Mouse (Mus musculus): ENCODE results near the gene Atp5f1. TPM values are rescaled to one million over a fixed set of nuclear protein-coding genes. Genes with fewer than 3 reads are reported as not detected.
A peak's percentile ranks its signal among the peaks of the same experiment; 100 is the strongest.

Gene Atp5f1
- total RNA-seq, 2 experiments from 2014 or later, result 452 to 496 TPM

GRCm38 (mm10) chr3:105900716-105901115 lies 59.2 kb downstream of the Atp5f1 start:
- DNase-seq (ENCODE audit: low spot score in 2 of 2), result no peak

GRCm38 (mm10) chr3:105900266-105900665 lies 59.6 kb downstream of the Atp5f1 start:
- no peak for DNase-seq (ENCODE audit: low spot score in 2 of 2)

- DNase-seq (ENCODE audit: low spot score in 2 of 2), result peak; percentile 61 to 74
Observed at GRCm38 (mm10) chr3:105899394-105900147, 60.3 kb downstream of the Atp5f1 start.

GRCm38 (mm10) chr3:105898861-105899260 lies 61.0 kb downstream of the Atp5f1 start:
- DNase-seq (ENCODE audit: low spot score in 2 of 2), result no peak

- peak in 1 of 2 experiments; percentile 41 for DNase-seq (ENCODE audit: low spot score in 2 of 2)
Observed at GRCm38 (mm10) chr3:105898325-105898724, 61.6 kb downstream of the Atp5f1 start.

- no peak for DNase-seq (ENCODE audit: low spot score in 2 of 2)
Observed at GRCm38 (mm10) chr3:105896811-105897210, 63.1 kb downstream of the Atp5f1 start.

- DNase-seq (ENCODE audit: low spot score in 2 of 2), result peak; percentile 74 to 91
Observed at GRCm38 (mm10) chr3:105894601-105895592, 65.0 kb downstream of the Atp5f1 start.

- DNase-seq (ENCODE audit: low spot score in 2 of 2), result peak; percentile 30 to 60
Observed at GRCm38 (mm10) chr3:105893941-105894391, 65.9 kb downstream of the Atp5f1 start.

Other genes with a start within 250 kb of the Atp5f1 start
- gene Rap1a, start 158.8 kb downstream of the Atp5f1 start, total RNA-seq (2021), result 100 to 1,000 TPM; 129 to 150 TPM
- gene Adora3, start 89.2 kb downstream of the Atp5f1 start, total RNA-seq (2021), result 1 to 10 TPM in 1 of 2 experiments, under 1 TPM in 1; 0.64 to 1.1 TPM
- gene Tmigd3, start 89.2 kb downstream of the Atp5f1 start, total RNA-seq (2021), result not detected
- gene I830077J02Rik, start 27.4 kb downstream of the Atp5f1 start, total RNA-seq (2021), result under 1 TPM; 0.65 to 0.71 TPM
- 10 to 100 TPM; 45.4 to 50.6 TPM for gene Wdr77, start 730 bp downstream of the Atp5f1 start, total RNA-seq (2021)
- 1 to 10 TPM; 1.2 to 1.8 TPM for gene Ovgp1, start 13.6 kb upstream of the Atp5f1 start, total RNA-seq (2021)
- gene Pifo, start 54.5 kb upstream of the Atp5f1 start, total RNA-seq (2021), result not detected
- not detected for gene Chil5, start 72.7 kb upstream of the Atp5f1 start, total RNA-seq (2021)
- gene Chia1, start 153.1 kb upstream of the Atp5f1 start, total RNA-seq (2021), result not detected
- under 1 TPM in 1 of 2 experiments, not detected in 1; 0.60 TPM for gene Chil3, start 207.5 kb upstream of the Atp5f1 start, total RNA-seq (2021)

Data from gastrocnemius, postnatal 4 days (tissue).